Mouse (Mus musculus) heart, embryonic 12.5 days (tissue): ENCODE results near the gene Tctex1d2. TPM values are rescaled to one million over a fixed set of nuclear protein-coding genes. Genes with fewer than 3 reads are reported as not detected.
"Not testable (repeated sequence)": the region's sequence is repeated elsewhere in the genome, so short reads cannot be mapped to it uniquely, and the experiment has no call there.

ENCODE experiments used
- ATAC-seq: fragments of 200-750 bp; cut with Nextera tagmentation; 2 replicates; pipeline ENCODE4 v1.8.0; 2017; ENCODE audit warnings: moderate TSS enrichment, moderate library complexity; ENCODE audit not compliant: insufficient number of reproducible peaks, low FRiP score
- H3K27ac ChIP-seq: fragments of 300-500 bp; sonication (generic); 2 replicates; pipeline ENCODE4 v1.5.1; 2016; ENCODE audit warnings: mild to moderate bottlenecking, moderate library complexity; ENCODE audit not compliant: poor library complexity, severe bottlenecking
- H3K27me3 ChIP-seq: fragments of 300-500 bp; sonication (generic); replicated peaks from 2 replicates; pipeline ENCODE4 v1.6.1; 2016; ENCODE audit warnings: mild to moderate bottlenecking, moderate library complexity
- H3K36me3 ChIP-seq: fragments of 300-500 bp; sonication (generic); 2 replicates; pipeline ENCODE4 v1.6.1; 2016; ENCODE audit warnings: mild to moderate bottlenecking, moderate library complexity
- H3K4me1 ChIP-seq: fragments of 300-500 bp; sonication (generic); replicated peaks from 2 replicates; pipeline ENCODE4 v1.6.1; 2016; ENCODE audit warnings: mild to moderate bottlenecking
- H3K4me2 ChIP-seq: fragments of 300-500 bp; sonication (generic); 2 replicates; pipeline ENCODE4 v1.6.1; 2016; ENCODE audit warnings: mild to moderate bottlenecking, moderate library complexity
- H3K4me3 ChIP-seq: fragments of 300-500 bp; sonication (generic); 2 replicates; pipeline ENCODE4 v1.5.1; 2016; ENCODE audit warnings: mild to moderate bottlenecking
- H3K9ac ChIP-seq: fragments of 300-500 bp; sonication (generic); 2 replicates; pipeline ENCODE4 v1.6.1; 2016; ENCODE audit warnings: mild to moderate bottlenecking, moderate library complexity
- H3K9me3 ChIP-seq: fragments of 300-500 bp; sonication (generic); replicated peaks from 2 replicates; pipeline ENCODE4 v1.6.1; 2016; ENCODE audit warnings: mild to moderate bottlenecking, moderate library complexity
- WGBS: fragments of 180-500 bp; shearing (Covaris S2); methylation state at CpG from one replicate; pipeline ENCODE4 v1.1.7; 2016; 5-methylcytosine and 5-hydroxymethylcytosine counted together
- polyA plus RNA-seq: library from polyadenylated mRNA; unstranded; fragments of >200 nt; fragmentation: Nextera tagmentation; extraction: Ambion mirVana; gene quantifications from 2 replicates; pipeline ENCODE4 v1.2.1, GENCODE M21; 2016

Gene Tctex1d2
- polyA plus RNA-seq, 1 experiment from 2014 or later, result 27.1 TPM

DNA sequence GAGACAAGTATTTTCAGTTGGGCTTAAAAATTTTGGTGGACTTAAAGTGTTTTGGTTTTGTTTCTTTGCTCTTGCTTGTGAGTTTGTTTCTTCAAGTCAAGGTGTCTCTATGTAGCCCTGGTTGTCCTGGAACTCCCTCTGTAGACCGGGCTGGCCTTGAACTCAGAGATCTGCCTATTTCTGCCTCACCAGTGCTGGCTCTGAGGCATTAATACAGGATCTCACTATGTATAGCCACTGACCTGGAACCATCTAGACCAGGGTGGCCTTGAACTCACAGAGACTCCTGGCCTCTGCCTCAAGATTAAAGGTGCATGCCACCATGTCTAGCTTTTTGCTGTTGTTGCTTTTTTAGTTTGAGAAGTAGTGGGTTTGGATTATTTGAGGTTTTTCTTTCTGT, 12.4 kb downstream of the Tctex1d2 start:
- 86% methylated on average over 1 of the region's 1 CpGs for WGBS
- H3K27ac ChIP-seq, result no peak overlapping the region
- peak overlapping the region; percentile 88 for H3K4me2 ChIP-seq

DNA sequence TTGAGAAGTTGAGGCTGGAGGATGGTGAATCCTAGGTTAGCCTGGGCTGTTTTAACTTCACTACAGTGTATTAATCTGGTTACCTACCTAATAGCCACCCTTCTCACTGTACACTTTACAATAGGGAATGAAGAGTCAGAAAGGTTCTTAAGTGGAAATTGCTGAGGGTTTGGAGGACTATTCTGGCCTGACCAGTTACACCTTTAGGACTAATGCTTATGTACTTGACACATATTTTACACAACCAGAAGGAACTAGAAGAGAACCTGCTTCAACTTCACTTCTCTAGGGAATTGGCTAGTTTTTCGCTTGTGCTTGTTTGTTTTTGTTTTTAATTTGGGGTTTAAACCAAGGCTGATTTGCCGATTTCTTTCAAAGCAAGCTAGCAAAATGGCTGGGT, 13.6 kb downstream of the Tctex1d2 start:
- Histone ChIP-seq H3K36me3 (no peaks in the 10 kb centered on the region), H3K9ac (no peak overlapping the region), H3K4me1 (peaks cover 34% of the 10 kb centered on the region), H3K27ac (no peak overlapping the region), H3K4me2 (no peak overlapping the region), H3K27me3 (no peaks in the 10 kb centered on the region), H3K9me3 (no peaks in the 10 kb centered on the region), H3K4me3 (no peak overlapping the region)
- ATAC-seq, result no peak
- WGBS, result 71% methylated on average over 2 of the region's 2 CpGs

More for the DNA sequence above, 12.4 kb downstream of the Tctex1d2 start:
- no peak for ATAC-seq
- Histone ChIP-seq H3K9me3 (no peaks in the 10 kb centered on the region), H3K9ac (0 out of 2 replicates have a peak overlapping the region, but pooled peaks have one; percentile 85), H3K4me3 (peak overlapping the region; percentile 75), H3K4me1 (peaks cover 28% of the 10 kb centered on the region), H3K27me3 (no peaks in the 10 kb centered on the region), H3K36me3 (no peaks in the 10 kb centered on the region)

DNA sequence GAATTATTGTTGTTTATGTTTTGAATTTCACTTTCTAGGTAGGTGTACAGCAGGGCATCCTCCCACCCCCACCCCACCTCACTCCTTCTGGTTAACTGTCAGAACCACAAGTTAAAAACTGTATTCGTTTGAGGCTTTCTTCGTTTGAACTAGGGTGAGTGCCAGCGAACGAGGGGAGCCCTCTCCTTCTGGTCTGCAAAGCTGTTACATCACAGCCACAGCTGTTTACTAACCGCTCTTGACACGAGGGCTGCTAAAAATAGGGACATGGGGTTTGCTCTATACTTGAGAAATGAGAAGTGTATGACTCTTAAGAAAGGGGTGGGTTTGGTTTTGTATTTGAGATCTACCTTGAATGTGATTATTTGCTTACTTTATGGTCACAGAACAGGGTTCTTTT, 14.6 kb downstream of the Tctex1d2 start:
- 36% methylated on average over 6 of the region's 6 CpGs for WGBS
- Histone ChIP-seq H3K9ac (no peak overlapping the region), H3K36me3 (no peaks in the 10 kb centered on the region), H3K4me3 (0 out of 2 replicates have a peak overlapping the region, but pooled peaks have one; percentile 13), H3K9me3 (no peaks in the 10 kb centered on the region), H3K27ac (no peak overlapping the region), H3K27me3 (no peaks in the 10 kb centered on the region), H3K4me1 (peaks cover 34% of the 10 kb centered on the region), H3K4me2 (peak overlapping the region; percentile 43; the same call in 1 of the 2 replicates)
- ATAC-seq, result no peak

DNA sequence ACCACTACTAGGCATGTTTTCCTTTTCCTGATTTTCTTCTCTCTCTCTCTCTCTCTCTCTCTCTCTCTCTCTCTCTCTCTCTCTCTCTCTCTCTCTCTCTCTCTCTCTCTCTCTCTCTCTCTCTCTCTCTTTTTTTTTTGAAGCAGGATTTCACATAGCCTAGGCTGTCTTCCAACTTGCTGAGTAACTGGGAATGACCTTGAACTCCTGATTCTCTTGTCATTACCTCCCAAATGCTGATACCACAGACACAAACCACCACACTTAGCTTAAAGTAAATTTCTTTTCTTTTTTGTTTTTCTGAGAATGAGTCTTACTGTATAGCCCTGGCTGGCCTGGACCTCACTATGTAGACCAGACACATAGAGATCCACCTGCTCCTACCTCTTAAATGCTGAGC, 15.2 kb downstream of the Tctex1d2 start:
- ATAC-seq, result no peak
- Histone ChIP-seq H3K36me3 (0 out of 2 replicates have a peak, but pooled peaks cover 2% of the 10 kb centered on the region), H3K4me3 (no peak overlapping the region), H3K4me2 (no peak overlapping the region), H3K9ac (no peak overlapping the region), H3K27ac (peak overlapping the region; percentile 8; the same call in 1 of the 2 replicates), H3K4me1 (peaks cover 31% of the 10 kb centered on the region), H3K9me3 (no peaks in the 10 kb centered on the region), H3K27me3 (no peaks in the 10 kb centered on the region)

DNA sequence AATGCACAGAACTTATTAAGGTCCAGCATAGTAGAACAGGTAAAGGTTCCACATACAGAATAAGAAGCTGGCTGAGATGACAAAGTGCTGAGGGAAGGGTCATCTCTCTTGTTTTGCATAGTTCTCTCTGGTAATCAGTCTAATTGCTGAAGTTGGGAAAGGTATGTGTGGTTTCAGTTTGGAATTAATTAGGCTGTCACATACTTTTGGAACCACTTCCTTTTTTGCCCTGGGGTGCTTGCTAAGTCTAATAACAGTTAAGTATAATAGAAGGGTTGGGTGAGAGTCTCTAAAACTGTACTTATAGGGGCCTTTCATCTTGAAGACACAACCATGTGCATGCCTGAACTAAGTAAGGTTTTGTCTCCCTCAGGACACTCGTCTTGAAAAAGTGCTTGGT, 17.2 kb downstream of the Tctex1d2 start:
- Histone ChIP-seq H3K9ac (no peak overlapping the region), H3K4me3 (no peak overlapping the region), H3K27ac (no peak overlapping the region), H3K4me2 (no peak overlapping the region), H3K36me3 (peaks cover 7% of the 10 kb centered on the region; the same call in 1 of the 2 replicates), H3K9me3 (no peaks in the 10 kb centered on the region), H3K4me1 (peaks cover 25% of the 10 kb centered on the region), H3K27me3 (no peaks in the 10 kb centered on the region)
- 51% methylated on average over 1 of the region's 1 CpGs for WGBS
- ATAC-seq, result no peak

DNA sequence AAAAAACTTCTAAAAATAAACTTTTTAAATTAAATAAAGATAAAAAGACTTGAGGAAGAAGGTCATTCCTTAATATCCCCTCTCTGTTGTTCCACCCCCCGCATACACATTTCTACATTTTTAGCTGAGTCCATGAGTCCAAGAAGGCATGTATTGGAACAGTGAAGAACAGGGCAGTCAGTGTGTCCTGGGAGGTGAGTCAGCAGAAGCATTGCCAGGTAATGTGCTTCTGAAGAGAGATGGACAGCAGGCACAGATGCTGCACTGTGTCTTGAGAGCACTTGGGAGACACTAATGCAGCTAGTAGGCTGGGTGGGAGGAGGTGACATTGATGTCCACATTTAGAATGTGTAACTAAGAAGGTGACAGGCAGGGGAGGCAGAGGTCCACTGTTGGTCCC, 17.8 kb downstream of the Tctex1d2 start:
- no peak; the same call in 1 of the 2 replicates for ATAC-seq
- peaks cover 8% of the 10 kb centered on the region; the same call in 1 of the 2 replicates for H3K36me3 ChIP-seq
- H3K9ac ChIP-seq, result no peak overlapping the region
- H3K4me2 ChIP-seq, result no peak overlapping the region
- no peaks in the 10 kb centered on the region for H3K27me3 ChIP-seq
- WGBS, result 91% methylated on average over 1 of the region's 1 CpGs
- H3K4me3 ChIP-seq, result no peak overlapping the region
- peaks cover 20% of the 10 kb centered on the region for H3K4me1 ChIP-seq
- H3K9me3 ChIP-seq, result no peaks in the 10 kb centered on the region
- no peak overlapping the region for H3K27ac ChIP-seq

DNA sequence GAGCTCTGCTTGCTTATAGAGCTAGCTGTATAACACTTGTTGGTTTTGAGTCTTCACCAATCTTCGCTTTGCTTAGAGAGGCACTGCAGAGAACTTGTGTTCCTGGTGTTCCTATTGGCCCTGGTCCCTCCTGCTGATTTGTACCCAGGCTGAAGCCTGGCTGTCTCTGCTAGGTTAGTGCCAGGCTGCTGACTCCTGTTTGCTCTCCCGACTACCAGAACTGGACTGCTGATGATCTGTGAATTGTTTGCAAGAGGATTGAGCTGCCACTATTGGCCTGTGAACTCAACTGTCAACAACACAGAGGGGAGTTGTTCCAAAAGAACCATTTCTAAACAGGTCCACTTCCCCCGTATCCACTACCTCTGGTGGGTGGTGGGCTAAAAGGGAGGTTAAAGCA, 21.9 kb downstream of the Tctex1d2 start:
- Histone ChIP-seq H3K27me3 (no peaks in the 10 kb centered on the region), H3K4me2 (no peak overlapping the region), H3K36me3 (peaks cover 11% of the 10 kb centered on the region; the same call in 1 of the 2 replicates), H3K27ac (no peak overlapping the region), H3K9me3 (no peaks in the 10 kb centered on the region), H3K4me3 (no peak overlapping the region), H3K9ac (no peak overlapping the region), H3K4me1 (peaks cover 8% of the 10 kb centered on the region)
- 83% methylated on average over 3 of the region's 3 CpGs for WGBS
- no peak for ATAC-seq

DNA sequence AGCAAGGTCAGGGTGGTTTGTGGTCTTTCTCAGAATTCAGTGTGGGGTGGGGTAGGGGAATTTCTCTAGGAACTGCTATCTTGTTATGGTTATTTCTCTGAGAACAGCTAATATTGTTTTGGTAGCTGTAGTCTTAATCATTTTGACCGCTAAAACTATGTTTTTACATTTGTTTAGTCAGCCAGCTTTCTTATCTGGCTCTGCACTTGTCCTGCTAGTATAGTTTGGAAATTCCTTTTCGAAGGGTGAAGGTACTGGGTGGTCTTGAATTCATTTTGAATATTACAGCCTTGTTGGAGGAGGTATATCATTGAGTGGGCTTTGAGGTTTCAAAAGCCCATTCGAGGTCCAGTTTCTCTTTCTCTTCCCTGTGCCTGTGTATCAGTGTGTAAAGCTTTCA, 25.1 kb downstream of the Tctex1d2 start:
- H3K4me3 ChIP-seq, H3K36me3 ChIP-seq, H3K27me3 ChIP-seq, ATAC-seq, H3K9ac ChIP-seq, H3K9me3 ChIP-seq, H3K27ac ChIP-seq, H3K4me2 ChIP-seq: not testable (repeated sequence)
- WGBS, result 72% methylated on average over 3 of the region's 3 CpGs
- H3K4me1 ChIP-seq, result peaks cover 13% of the 10 kb centered on the region

DNA sequence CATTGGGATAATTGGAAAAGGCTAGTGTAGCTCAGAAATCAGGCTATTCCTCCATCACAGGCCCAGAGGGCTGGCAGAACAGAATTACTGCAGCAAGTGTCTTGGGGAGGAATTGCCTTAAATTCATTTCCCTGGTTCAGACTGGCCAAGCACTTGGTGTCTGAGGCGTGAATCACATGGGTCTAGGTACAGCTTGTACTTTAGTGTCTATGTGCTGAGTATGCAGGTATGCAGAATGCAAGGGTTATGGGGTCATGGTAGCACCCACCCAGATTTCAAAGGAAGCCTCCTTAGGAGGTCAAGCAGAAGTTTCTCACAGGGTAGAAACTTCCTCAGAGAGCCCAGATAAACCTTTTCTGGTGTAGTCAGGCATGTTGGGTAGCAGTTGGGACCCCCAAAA, 26.1 kb downstream of the Tctex1d2 start:
- Histone ChIP-seq H3K9ac (no peak overlapping the region), H3K27me3 (no peaks in the 10 kb centered on the region), H3K36me3 (0 out of 2 replicates have a peak, but pooled peaks cover 4% of the 10 kb centered on the region), H3K4me2 (no peak overlapping the region), H3K4me3 (no peak overlapping the region), H3K4me1 (peaks cover 13% of the 10 kb centered on the region), H3K27ac (no peak overlapping the region), H3K9me3 (no peaks in the 10 kb centered on the region)
- no peak for ATAC-seq
- WGBS, result 89% methylated on average over 1 of the region's 1 CpGs

DNA sequence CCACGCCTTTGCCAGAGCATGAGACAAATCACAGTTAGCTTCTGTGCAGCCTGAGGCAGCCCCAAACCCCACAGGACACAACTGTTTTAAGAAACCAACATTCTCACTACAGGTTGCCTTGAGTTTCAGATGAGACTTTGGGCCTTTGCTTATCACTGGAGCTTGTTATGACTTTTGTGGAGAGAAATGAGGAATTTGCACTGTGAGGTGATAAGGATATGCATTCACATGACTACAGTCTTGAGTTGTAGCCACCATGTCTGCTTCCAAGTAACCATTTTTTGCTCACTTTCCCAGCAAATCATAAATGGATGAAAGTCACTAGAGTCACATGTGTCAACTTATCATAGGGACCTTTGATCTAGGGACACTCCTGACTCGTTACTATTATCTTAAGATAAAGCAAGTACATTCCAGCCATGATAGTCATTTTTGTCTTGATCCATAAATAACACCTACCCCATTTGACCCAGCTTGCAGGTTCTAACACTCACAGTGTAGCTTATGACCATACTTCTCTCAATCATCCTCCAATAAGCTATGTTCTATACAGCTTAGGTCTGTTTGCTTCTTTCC, 27.1 kb downstream of the Tctex1d2 start:
- Histone ChIP-seq H3K9me3 (no peaks in the 10 kb centered on the region), H3K9ac (no peak overlapping the region), H3K27me3 (no peaks in the 10 kb centered on the region), H3K36me3 (peaks cover 4% of the 10 kb centered on the region), H3K4me1 (peaks cover 13% of the 10 kb centered on the region), H3K27ac (no peak overlapping the region), H3K4me2 (no peak overlapping the region), H3K4me3 (no peak overlapping the region)
- WGBS, result 43% methylated on average over 2 of the region's 2 CpGs
- no peak for ATAC-seq

DNA sequence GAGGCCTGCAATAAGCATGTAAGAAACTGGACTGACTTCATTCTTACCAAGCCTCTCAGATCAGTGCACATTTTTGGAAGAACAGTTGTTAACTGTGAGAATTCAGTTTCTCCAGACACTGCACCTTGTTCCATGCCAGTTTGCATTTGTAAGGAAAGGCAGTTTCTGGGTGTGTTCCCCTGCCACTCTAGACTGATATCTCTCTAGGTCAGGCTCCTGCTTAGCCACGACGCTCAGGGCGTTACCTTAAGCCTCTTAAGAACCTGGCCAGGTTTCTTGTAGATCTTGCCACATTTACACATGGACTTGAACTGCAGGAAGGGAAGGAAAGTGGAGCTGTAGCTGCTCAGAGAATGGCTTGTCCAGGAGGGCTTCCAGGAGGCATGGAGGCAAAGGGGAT, 30.2 kb downstream of the Tctex1d2 start:
- H3K4me2 ChIP-seq, result no peak overlapping the region
- H3K36me3 ChIP-seq, result peaks cover 20% of the 10 kb centered on the region
- H3K9me3 ChIP-seq, result no peaks in the 10 kb centered on the region
- H3K4me3 ChIP-seq, result no peak overlapping the region
- ATAC-seq, result no peak
- no peak overlapping the region for H3K9ac ChIP-seq
- H3K4me1 ChIP-seq, result peaks cover 13% of the 10 kb centered on the region
- WGBS, result 78% methylated on average over 3 of the region's 3 CpGs
- no peak overlapping the region for H3K27ac ChIP-seq
- no peaks in the 10 kb centered on the region for H3K27me3 ChIP-seq

DNA sequence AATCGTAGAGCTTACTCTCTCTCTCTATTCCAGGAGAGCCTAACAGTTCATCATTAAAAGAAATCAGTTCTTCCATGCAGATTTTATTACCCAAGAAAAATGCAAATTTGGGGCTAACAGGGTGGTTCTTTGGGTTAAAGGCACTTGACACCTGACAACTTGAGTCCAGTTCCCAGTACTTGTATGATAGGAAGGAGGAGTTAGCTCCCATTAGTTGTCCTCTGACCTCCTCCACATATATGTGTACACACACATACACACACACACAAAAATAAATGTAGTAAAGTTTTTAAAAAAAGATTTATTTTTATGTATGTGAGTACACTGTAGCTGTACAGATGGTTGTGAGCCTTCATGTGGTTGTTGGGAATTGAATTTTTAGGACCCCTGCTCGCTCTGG, 30.6 kb downstream of the Tctex1d2 start:
- ATAC-seq, result no peak
- H3K9me3 ChIP-seq, result no peaks in the 10 kb centered on the region
- H3K4me2 ChIP-seq, result no peak overlapping the region
- H3K27ac ChIP-seq, result no peak overlapping the region
- peaks cover 25% of the 10 kb centered on the region for H3K36me3 ChIP-seq
- 95% methylated on average over 2 of the region's 2 CpGs for WGBS
- H3K4me3 ChIP-seq, result no peak overlapping the region
- no peak overlapping the region for H3K9ac ChIP-seq
- peaks cover 13% of the 10 kb centered on the region for H3K4me1 ChIP-seq
- H3K27me3 ChIP-seq, result no peaks in the 10 kb centered on the region
